Mouse (Mus musculus) right cerebral cortex, postnatal 25 days (tissue): Measurements from ENCODE around the gene Fgf2.

ENCODE experiments used
- DNase-seq: peaks from one replicate; pipeline ENCODE4 v3.0.0; 2022

Fgf2 gene

DNA sequence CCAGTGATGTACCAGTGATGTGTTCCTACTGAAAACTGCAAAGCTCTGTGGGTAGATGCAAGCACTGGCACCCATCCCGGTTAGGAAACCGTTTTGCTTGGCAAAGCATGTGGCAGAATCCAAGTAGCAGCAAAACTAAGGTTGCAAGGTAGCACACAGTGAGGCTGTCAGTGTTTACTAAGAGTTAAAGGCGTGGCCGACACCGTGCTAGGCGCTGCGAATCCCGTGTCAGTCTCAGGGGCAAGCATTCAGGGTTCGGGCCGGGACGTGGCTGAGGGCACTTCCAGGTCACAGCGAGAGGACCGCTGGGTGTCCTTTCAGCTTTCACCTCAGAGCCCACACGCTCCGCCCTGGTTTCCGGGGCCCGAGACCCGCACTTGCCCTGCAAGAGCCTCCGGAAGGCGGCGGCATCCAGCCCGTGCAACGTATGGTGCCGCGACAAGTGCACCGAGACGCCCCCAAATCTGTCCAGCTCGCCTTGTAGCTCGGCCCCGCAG, 70.9 kb downstream of the Fgf2 start:
- peak; percentile 62 for DNase-seq

GRCm38 (mm10) chr3:37419458-37419991, 71.4 kb downstream of the Fgf2 start, which contains the start of gene Spata5:
Gene Spata5 (plus strand): TSS chr3:37419896.
- DNase-seq, result peak; percentile 96

- peak; percentile 92 for DNase-seq
Observed at GRCm38 (mm10) chr3:37420072-37420471, 71.9 kb downstream of the Fgf2 start, which contains the start of gene Nudt6. Gene Nudt6 (minus strand): TSS chr3:37420211.

DNA sequence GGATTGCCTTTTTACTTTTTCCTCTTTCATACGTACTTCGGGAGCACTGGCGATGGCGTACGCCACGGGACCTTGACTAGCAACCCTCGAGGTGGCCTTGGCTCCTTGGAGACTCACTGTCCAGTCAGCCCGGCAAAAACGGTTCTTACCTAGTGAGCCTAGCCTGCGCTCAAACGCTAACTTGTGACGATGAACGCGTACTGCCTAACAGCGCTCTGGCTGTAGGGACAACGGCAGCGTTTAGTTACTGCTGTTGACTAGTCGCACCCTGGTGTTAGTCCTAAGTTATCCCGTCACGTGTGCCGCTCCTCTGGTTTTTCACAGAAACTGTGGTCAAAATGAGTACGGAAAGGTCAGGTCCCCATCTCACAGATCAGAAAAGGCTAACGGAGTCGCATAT, 72.5 kb downstream of the Fgf2 start:
- peak; percentile 24 for DNase-seq

- no peak for DNase-seq
Observed at GRCm38 (mm10) chr3:37421179-37421578, 73.0 kb downstream of the Fgf2 start.

DNA sequence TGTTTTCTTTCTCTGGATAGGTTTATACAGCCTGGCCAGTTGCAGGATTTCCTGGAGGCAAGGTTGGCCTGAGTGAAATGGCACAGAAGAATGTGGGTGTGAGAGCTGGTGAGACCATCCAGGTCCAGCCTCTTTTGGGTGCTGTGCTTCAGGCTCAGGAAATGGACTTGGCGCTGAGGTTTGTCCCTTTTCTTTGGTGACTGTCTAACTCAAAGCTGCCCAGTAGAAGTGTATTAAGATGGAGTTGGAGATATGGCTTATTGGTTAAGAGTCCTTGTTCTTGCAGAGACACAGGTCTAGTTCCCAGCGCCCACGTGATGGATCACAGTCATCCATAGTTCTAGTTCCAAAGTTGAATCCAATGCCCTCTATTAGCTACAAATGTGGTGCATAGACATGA, 77.9 kb downstream of the Fgf2 start:
- no peak for DNase-seq

- DNase-seq, result no peak
Observed at GRCm38 (mm10) chr3:37430359-37430758, 82.2 kb downstream of the Fgf2 start.

GRCm38 (mm10) chr3:37439770-37440169, 91.6 kb downstream of the Fgf2 start:
- no peak for DNase-seq

- DNase-seq, result no peak
Observed at GRCm38 (mm10) chr3:37443409-37443808, 95.3 kb downstream of the Fgf2 start.

DNA sequence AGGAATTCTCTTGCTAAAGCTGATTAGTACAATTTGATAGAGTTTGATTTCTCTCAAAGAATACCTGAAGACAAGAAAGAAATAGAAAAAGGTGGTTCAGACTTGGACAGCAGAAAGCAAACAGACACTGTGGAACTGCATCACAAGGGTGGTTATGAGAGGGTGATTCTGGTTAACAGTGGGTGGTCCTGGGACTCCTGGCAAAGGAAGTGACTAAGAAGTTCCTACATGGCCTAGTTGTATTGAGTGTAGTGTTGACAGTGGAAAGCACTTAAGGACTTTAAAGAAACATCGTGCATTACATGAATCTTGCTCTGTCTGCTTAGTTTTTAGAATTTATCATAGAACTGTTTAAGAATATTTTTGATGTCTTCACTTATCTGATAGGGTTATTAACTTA, 107.8 kb downstream of the Fgf2 start:
- DNase-seq, result no peak
